Mouse (Mus musculus): Measurements from ENCODE around the gene Mslnl. TPM values are rescaled to one million over a fixed set of nuclear protein-coding genes. Genes with fewer than 3 reads are reported as not detected.

Gene Mslnl
- polyA plus RNA-seq (2014; fragmentation: Nextera tagmentation; extraction: Ambion mirVana): not detected in 2 replicates

GRCm38 (mm10) chr17:25735745-25736144 is at the start of gene Mslnl:
TSS of gene Mslnl (plus strand) at chr17:25736042.
- ATAC-seq (ENCODE audit: insufficient number of reproducible peaks, low FRiP score, low TSS enrichment, low read depth) (no peak), DNase-seq (ENCODE audit: low spot score) (no peak)
- no peaks in the 10 kb centered on the region for H3K4me1 ChIP-seq (ENCODE audit: control insufficient read depth, insufficient read depth, low read length)
- H3K27me3 ChIP-seq (ENCODE audit: control insufficient read depth, insufficient read depth, low read length): no peaks in the 10 kb centered on the region
- H3K9ac ChIP-seq (ENCODE audit: low read length): no peak within 1 kb of the TSS
- no peak within 1 kb of the TSS for H3K27ac ChIP-seq (replicated peaks; ENCODE audit: low read depth, low read length)
- no peak within 1 kb of the TSS for H3K4me3 ChIP-seq (ENCODE audit: low read depth, low read length)
- no peaks in the 10 kb centered on the region for H3K9me3 ChIP-seq (ENCODE audit: control insufficient read depth, low read length)
- WGBS: 84% methylated on average over 3 of the region's 3 CpGs
- H3K4me2 ChIP-seq (ENCODE audit: low read depth, severe bottlenecking): no peak within 1 kb of the TSS
- H3K36me3 ChIP-seq (ENCODE audit: control insufficient read depth, insufficient read depth, low read length): no peaks in the 10 kb centered on the region

- Histone ChIP-seq H3K27me3 (ENCODE audit: control insufficient read depth, insufficient read depth, low read length) (no peaks in the 10 kb centered on the region), H3K4me2 (ENCODE audit: low read depth, severe bottlenecking) (no peak overlapping the region), H3K9me3 (ENCODE audit: control insufficient read depth, low read length) (no peaks in the 10 kb centered on the region), H3K4me1 (ENCODE audit: control insufficient read depth, insufficient read depth, low read length) (0 out of 2 replicates have a peak, but pooled peaks cover 7% of the 10 kb centered on the region), H3K4me3 (ENCODE audit: low read depth, low read length) (no peak overlapping the region), H3K36me3 (ENCODE audit: control insufficient read depth, insufficient read depth, low read length) (no peaks in the 10 kb centered on the region), H3K27ac (replicated peaks; ENCODE audit: low read depth, low read length) (no peak overlapping the region), H3K9ac (ENCODE audit: low read length) (no peak overlapping the region)
- 41% methylated on average over 7 of the region's 7 CpGs for WGBS
- peak; percentile 57 for DNase-seq (ENCODE audit: low spot score)
- no peak for ATAC-seq (ENCODE audit: insufficient number of reproducible peaks, low FRiP score, low TSS enrichment, low read depth)
Observed at GRCm38 (mm10) chr17:25686323-25686722, 49.5 kb upstream of the Mslnl start.

GRCm38 (mm10) chr17:25688922-25689321 is 46.9 kb upstream of the Mslnl start:
- H3K4me2 ChIP-seq (ENCODE audit: low read depth, severe bottlenecking): no peak overlapping the region
- 0 out of 2 replicates have a peak, but pooled peaks cover 7% of the 10 kb centered on the region for H3K4me1 ChIP-seq (ENCODE audit: control insufficient read depth, insufficient read depth, low read length)
- H3K4me3 ChIP-seq (ENCODE audit: low read depth, low read length): no peak overlapping the region
- no peak overlapping the region for H3K27ac ChIP-seq (replicated peaks; ENCODE audit: low read depth, low read length)
- no peak for DNase-seq (ENCODE audit: low spot score)
- no peaks in the 10 kb centered on the region for H3K36me3 ChIP-seq (ENCODE audit: control insufficient read depth, insufficient read depth, low read length)
- 85% methylated on average over 4 of the region's 4 CpGs for WGBS
- no peak overlapping the region for H3K9ac ChIP-seq (ENCODE audit: low read length)
- H3K9me3 ChIP-seq (ENCODE audit: control insufficient read depth, low read length): no peaks in the 10 kb centered on the region
- no peaks in the 10 kb centered on the region for H3K27me3 ChIP-seq (ENCODE audit: control insufficient read depth, insufficient read depth, low read length)
- ATAC-seq (ENCODE audit: insufficient number of reproducible peaks, low FRiP score, low TSS enrichment, low read depth): no peak

- no peaks in the 10 kb centered on the region for H3K9me3 ChIP-seq (ENCODE audit: control insufficient read depth, low read length)
- ATAC-seq (ENCODE audit: insufficient number of reproducible peaks, low FRiP score, low TSS enrichment, low read depth) (no peak), DNase-seq (ENCODE audit: low spot score) (peak; percentile 49)
- H3K27me3 ChIP-seq (ENCODE audit: control insufficient read depth, insufficient read depth, low read length): no peaks in the 10 kb centered on the region
- no peak overlapping the region for H3K4me3 ChIP-seq (ENCODE audit: low read depth, low read length)
- H3K9ac ChIP-seq (ENCODE audit: low read length): no peak overlapping the region
- no peak overlapping the region for H3K27ac ChIP-seq (replicated peaks; ENCODE audit: low read depth, low read length)
- 27% methylated on average over 1 of the region's 1 CpGs for WGBS
- no peak overlapping the region for H3K4me2 ChIP-seq (ENCODE audit: low read depth, severe bottlenecking)
- no peaks in the 10 kb centered on the region for H3K36me3 ChIP-seq (ENCODE audit: control insufficient read depth, insufficient read depth, low read length)
- H3K4me1 ChIP-seq (ENCODE audit: control insufficient read depth, insufficient read depth, low read length): peaks cover 6% of the 10 kb centered on the region
Observed at GRCm38 (mm10) chr17:25696263-25696662, 39.6 kb upstream of the Mslnl start.

GRCm38 (mm10) chr17:25698446-25698845 is 37.4 kb upstream of the Mslnl start:
- Histone ChIP-seq H3K9me3 (ENCODE audit: control insufficient read depth, low read length) (no peaks in the 10 kb centered on the region), H3K4me3 (ENCODE audit: low read depth, low read length) (no peak overlapping the region), H3K27me3 (ENCODE audit: control insufficient read depth, insufficient read depth, low read length) (no peaks in the 10 kb centered on the region), H3K27ac (replicated peaks; ENCODE audit: low read depth, low read length) (no peak overlapping the region), H3K4me2 (ENCODE audit: low read depth, severe bottlenecking) (no peak overlapping the region), H3K4me1 (ENCODE audit: control insufficient read depth, insufficient read depth, low read length) (peaks cover 6% of the 10 kb centered on the region), H3K36me3 (ENCODE audit: control insufficient read depth, insufficient read depth, low read length) (no peaks in the 10 kb centered on the region), H3K9ac (ENCODE audit: low read length) (no peak overlapping the region)
- WGBS: 16% methylated on average over 7 of the region's 7 CpGs
- DNase-seq (ENCODE audit: low spot score) (peak; percentile 91), ATAC-seq (ENCODE audit: insufficient number of reproducible peaks, low FRiP score, low TSS enrichment, low read depth) (peak; percentile 60; the same call in 1 of the 2 replicates)

GRCm38 (mm10) chr17:25700863-25701496 is 34.9 kb upstream of the Mslnl start:
- WGBS: 58% methylated on average over 9 of the region's 9 CpGs
- H3K27me3 ChIP-seq (ENCODE audit: control insufficient read depth, insufficient read depth, low read length): no peaks in the 10 kb centered on the region
- H3K9ac ChIP-seq (ENCODE audit: low read length): no peak overlapping the region
- no peak overlapping the region for H3K27ac ChIP-seq (replicated peaks; ENCODE audit: low read depth, low read length)
- H3K4me1 ChIP-seq (ENCODE audit: control insufficient read depth, insufficient read depth, low read length): peaks cover 6% of the 10 kb centered on the region
- H3K36me3 ChIP-seq (ENCODE audit: control insufficient read depth, insufficient read depth, low read length): no peaks in the 10 kb centered on the region
- H3K4me2 ChIP-seq (ENCODE audit: low read depth, severe bottlenecking): no peak overlapping the region
- H3K4me3 ChIP-seq (ENCODE audit: low read depth, low read length): no peak overlapping the region
- DNase-seq (ENCODE audit: low spot score) (no peak), ATAC-seq (ENCODE audit: insufficient number of reproducible peaks, low FRiP score, low TSS enrichment, low read depth) (no peak)
- no peaks in the 10 kb centered on the region for H3K9me3 ChIP-seq (ENCODE audit: control insufficient read depth, low read length)

GRCm38 (mm10) chr17:25709994-25710393 is 25.8 kb upstream of the Mslnl start:
- H3K4me3 ChIP-seq (ENCODE audit: low read depth, low read length): no peak overlapping the region
- H3K36me3 ChIP-seq (ENCODE audit: control insufficient read depth, insufficient read depth, low read length): no peaks in the 10 kb centered on the region
- H3K27me3 ChIP-seq (ENCODE audit: control insufficient read depth, insufficient read depth, low read length): no peaks in the 10 kb centered on the region
- DNase-seq (ENCODE audit: low spot score): no peak
- no peaks in the 10 kb centered on the region for H3K4me1 ChIP-seq (ENCODE audit: control insufficient read depth, insufficient read depth, low read length)
- no peak overlapping the region for H3K4me2 ChIP-seq (ENCODE audit: low read depth, severe bottlenecking)
- no peak overlapping the region for H3K27ac ChIP-seq (replicated peaks; ENCODE audit: low read depth, low read length)
- no peak for ATAC-seq (ENCODE audit: insufficient number of reproducible peaks, low FRiP score, low TSS enrichment, low read depth)
- H3K9me3 ChIP-seq (ENCODE audit: control insufficient read depth, low read length): no peaks in the 10 kb centered on the region
- 99% methylated on average over 2 of the region's 2 CpGs for WGBS
- H3K9ac ChIP-seq (ENCODE audit: low read length): no peak overlapping the region

- ATAC-seq (ENCODE audit: insufficient number of reproducible peaks, low FRiP score, low TSS enrichment, low read depth): no peak
- Histone ChIP-seq H3K36me3 (ENCODE audit: control insufficient read depth, insufficient read depth, low read length) (no peaks in the 10 kb centered on the region), H3K9ac (ENCODE audit: low read length) (no peak overlapping the region), H3K4me3 (ENCODE audit: low read depth, low read length) (no peak overlapping the region), H3K4me1 (ENCODE audit: control insufficient read depth, insufficient read depth, low read length) (no peaks in the 10 kb centered on the region), H3K4me2 (ENCODE audit: low read depth, severe bottlenecking) (no peak overlapping the region), H3K27me3 (ENCODE audit: control insufficient read depth, insufficient read depth, low read length) (no peaks in the 10 kb centered on the region), H3K9me3 (ENCODE audit: control insufficient read depth, low read length) (no peaks in the 10 kb centered on the region), H3K27ac (replicated peaks; ENCODE audit: low read depth, low read length) (no peak overlapping the region)
- WGBS: 82% methylated on average over 4 of the region's 4 CpGs
- DNase-seq (ENCODE audit: low spot score): no peak
Observed at GRCm38 (mm10) chr17:25711136-25711535, 24.7 kb upstream of the Mslnl start.

GRCm38 (mm10) chr17:25715627-25716026 is 20.2 kb upstream of the Mslnl start:
- H3K27me3 ChIP-seq (ENCODE audit: control insufficient read depth, insufficient read depth, low read length): peaks cover 17% of the 10 kb centered on the region
- no peak overlapping the region for H3K9ac ChIP-seq (ENCODE audit: low read length)
- peaks cover 10% of the 10 kb centered on the region; the same call in 1 of the 2 replicates for H3K4me1 ChIP-seq (ENCODE audit: control insufficient read depth, insufficient read depth, low read length)
- no peak for DNase-seq (ENCODE audit: low spot score)
- WGBS: 47% methylated on average over 3 of the region's 3 CpGs
- H3K27ac ChIP-seq (replicated peaks; ENCODE audit: low read depth, low read length): no peak overlapping the region
- no peaks in the 10 kb centered on the region for H3K9me3 ChIP-seq (ENCODE audit: control insufficient read depth, low read length)
- no peak for ATAC-seq (ENCODE audit: insufficient number of reproducible peaks, low FRiP score, low TSS enrichment, low read depth)
- no peak overlapping the region for H3K4me3 ChIP-seq (ENCODE audit: low read depth, low read length)
- peaks cover 5% of the 10 kb centered on the region for H3K36me3 ChIP-seq (ENCODE audit: control insufficient read depth, insufficient read depth, low read length)
- H3K4me2 ChIP-seq (ENCODE audit: low read depth, severe bottlenecking): no peak overlapping the region
